8 mouse cellular contexts compared by ENCODE assay signal in genomic region chr11:4096054-4096984, GRCm38 (mm10). TPM values are rescaled to one million over a fixed set of nuclear protein-coding genes. Genes with fewer than 3 reads are reported as not detected.
DNase-seq lines count a peak whose midpoint lies in the region; ATAC-seq lines count a peak whose summit lies in the region.

No protein-coding gene starts in this region.

- peak; percentile 95 for ATAC-seq in forebrain, embryonic 14.5 days
- peak; percentile 96 for ATAC-seq in neural tube, embryonic 15.5 days (ENCODE audit: low FRiP score)

- peak overlapping the region; percentile 86 for H3K9ac ChIP-seq in forebrain, embryonic 14.5 days (ENCODE audit: low read length)
- peak overlapping the region; percentile 77 for H3K9ac ChIP-seq in neural tube, embryonic 15.5 days (replicated peaks)

- 0 out of 2 replicates have a peak, but pooled peaks cover 3% of the 10 kb centered on the region for H3K36me3 ChIP-seq in forebrain, embryonic 14.5 days (ENCODE audit: control insufficient read depth, insufficient read depth, low read length)
- peaks cover 8% of the 10 kb centered on the region for H3K36me3 ChIP-seq in neural tube, embryonic 15.5 days

- peak overlapping the region; percentile 47 for H3K4me3 ChIP-seq in forebrain, embryonic 14.5 days (ENCODE audit: low read depth, low read length)
- peak overlapping the region; percentile 60 for H3K4me3 ChIP-seq in neural tube, embryonic 15.5 days (replicated peaks)

- peak overlapping the region; percentile 83 for H3K4me2 ChIP-seq in forebrain, embryonic 14.5 days (ENCODE audit: low read length)
- peak overlapping the region; percentile 84 for H3K4me2 ChIP-seq in neural tube, embryonic 15.5 days

- 3% methylated on average over 45 of the region's 45 CpGs for WGBS in forebrain, embryonic 14.5 days
- WGBS in neural tube, embryonic 15.5 days: 3% methylated on average over 45 of the region's 45 CpGs

- peak; percentile 99 for DNase-seq in ES-CJ7 (ENCODE audit: low read depth, low spot score)
- peak; percentile 99 for DNase-seq in cerebellum, adult 11 months
- DNase-seq in forebrain, embryonic 14.5 days (ENCODE audit: low spot score): peak; percentile 99
- peak; percentile 97 to 98 for DNase-seq in heart, postnatal 14 days
- DNase-seq in layer of hippocampus, adult 11-12 months (ENCODE audit: low spot score): peak; percentile 99
- peak; percentile 99 for DNase-seq in lung, adult 18-20 months
- peak; percentile 98 for DNase-seq in testis, postnatal 14 days (ENCODE audit: low spot score)

- no peaks in the 10 kb centered on the region for H3K9me3 ChIP-seq in forebrain, embryonic 14.5 days (replicated peaks; ENCODE audit: control insufficient read depth, low read length)
- H3K9me3 ChIP-seq in neural tube, embryonic 15.5 days (replicated peaks): no peaks in the 10 kb centered on the region

- H3K27ac ChIP-seq in forebrain, embryonic 14.5 days (ENCODE audit: low read depth, low read length): peak overlapping the region; percentile 87
- peak overlapping the region; percentile 92 for H3K27ac ChIP-seq in neural tube, embryonic 15.5 days (replicated peaks)

- peaks cover 17% of the 10 kb centered on the region for H3K4me1 ChIP-seq in forebrain, embryonic 14.5 days (ENCODE audit: control insufficient read depth, insufficient read depth, low read length)
- peaks cover 38% of the 10 kb centered on the region for H3K4me1 ChIP-seq in neural tube, embryonic 15.5 days

- H3K27me3 ChIP-seq in forebrain, embryonic 14.5 days (replicated peaks; ENCODE audit: control insufficient read depth, insufficient read depth, low read length): no peaks in the 10 kb centered on the region
- no peaks in the 10 kb centered on the region for H3K27me3 ChIP-seq in neural tube, embryonic 15.5 days (replicated peaks)

- intact Hi-C loops in heart, postnatal 14 days (cut with DNase I): no loop called here

RNA-seq across cellular contexts. Expression of gene Mtfp1, which starts 1.1 kb away (rescaled TPM):
- polyA plus RNA-seq in forebrain, embryonic 14.5 days (2014; fragmentation: Nextera tagmentation; extraction: Ambion mirVana): 6.7 and 7.8 TPM in 2 replicates
- total RNA-seq in heart, postnatal 14 days (2021): 100 to 1,000 TPM; 108 to 124 TPM
- polyA plus RNA-seq in neural tube, embryonic 15.5 days (2015; fragmentation: Nextera tagmentation; extraction: Ambion mirVana): 13.1 and 14.3 TPM in 2 replicates

RNA-seq across cellular contexts. Expression of gene Sec14l2, which starts 26.9 kb away (rescaled TPM):
- 1.1 and 1.4 TPM in 2 replicates for polyA plus RNA-seq in forebrain, embryonic 14.5 days (2014; fragmentation: Nextera tagmentation; extraction: Ambion mirVana)
- 1 to 10 TPM; 1.2 TPM for total RNA-seq in heart, postnatal 14 days (2021)
- 3.7 and 4.5 TPM in 2 replicates for polyA plus RNA-seq in neural tube, embryonic 15.5 days (2015; fragmentation: Nextera tagmentation; extraction: Ambion mirVana)

RNA-seq across cellular contexts. Expression of gene Sec14l3, which starts 31.7 kb away (rescaled TPM):
- 0.52 and 1.1 TPM in 2 replicates for polyA plus RNA-seq in forebrain, embryonic 14.5 days (2014; fragmentation: Nextera tagmentation; extraction: Ambion mirVana)
- 1 to 10 TPM in 1 of 2 experiments, not detected in 1; 6.0 TPM for total RNA-seq in heart, postnatal 14 days (2021)
- polyA plus RNA-seq in neural tube, embryonic 15.5 days (2015; fragmentation: Nextera tagmentation; extraction: Ambion mirVana): 0.19 and 0.40 TPM in 2 replicates

RNA-seq across cellular contexts. Expression of gene Rnf215, which starts 38.7 kb away (rescaled TPM):
- 44.3 and 45.5 TPM in 2 replicates for polyA plus RNA-seq in forebrain, embryonic 14.5 days (2014; fragmentation: Nextera tagmentation; extraction: Ambion mirVana)
- 10 to 100 TPM; 14.2 to 20.6 TPM for total RNA-seq in heart, postnatal 14 days (2021)
- polyA plus RNA-seq in neural tube, embryonic 15.5 days (2015; fragmentation: Nextera tagmentation; extraction: Ambion mirVana): 40.2 and 44.9 TPM in 2 replicates

Comparison
In these comparisons a context has a peak if more than half of its experiments do, and no peak if none do; other contexts are left out.
1. Peak in every context shown above with its lines: DNase-seq, ATAC-seq, H3K4me3 ChIP-seq and H3K27ac ChIP-seq.